Mouse (Mus musculus): Measurements from ENCODE around the gene Gm21789.
"Not testable (repeated sequence)": the region's sequence is repeated elsewhere in the genome, so short reads cannot be mapped to it uniquely, and the experiment has no call there.

The Gm21789 gene

GRCm38 (mm10) chrX:32941468-32941867, at the start of gene Gm21789:
Gm21789 (plus strand) TSS chrX:32941768.
- not testable (repeated sequence) for DNase-seq (ENCODE audit: low spot score in 2 of 2)

GRCm38 (mm10) chrX:32894325-32894724, 47.2 kb upstream of the Gm21789 start, which contains the start of gene Btbd35f30:
Btbd35f30 (plus strand) TSS chrX:32894625.
- DNase-seq (ENCODE audit: low spot score in 2 of 2) = not testable (repeated sequence)

- DNase-seq (ENCODE audit: low spot score in 2 of 2) = not testable (repeated sequence)
Measured at GRCm38 (mm10) chrX:32973597-32973996, 32.0 kb downstream of the Gm21789 start, which contains the start of gene Btbd35f5. Btbd35f5 (plus strand) TSS chrX:32973897.
